Mouse (Mus musculus) ES-E14 (cell line): ENCODE results near the gene Cend1. TPM values are rescaled to one million over a fixed set of nuclear protein-coding genes. Genes with fewer than 3 reads are reported as not detected.

Source experiments
- DNase-seq: peaks from one replicate; pipeline ENCODE4 v3.0.0-alpha.2; 2013; ENCODE audit warnings: low read depth, low spot score
- H3K27ac ChIP-seq: 2 replicates; pipeline ENCODE4 v1.5.1; 2012; ENCODE audit warnings: low read depth, mild to moderate bottlenecking, low read length, moderate library complexity, mixed read lengths; ENCODE audit not compliant: poor library complexity, insufficient read depth, severe bottlenecking
- H3K36me3 ChIP-seq: 2 replicates; pipeline ENCODE4 v1.6.1; 2012; ENCODE audit warnings: mild to moderate bottlenecking, low read length, moderate library complexity, mixed read lengths; ENCODE audit not compliant: control insufficient read depth, poor library complexity, insufficient read depth, severe bottlenecking
- H3K4me1 ChIP-seq, 2 experiments: fragments of 150-350 bp in 1 of 2; sonication (generic) in 1 of 2; 2 replicates each; pipeline ENCODE4 v1.6.1; 2012; ENCODE audit warnings: low read length in 2 of 2, mild to moderate bottlenecking in 1 of 2, mixed read lengths in 1 of 2; ENCODE audit not compliant: control insufficient read depth in 2 of 2, insufficient read depth in 2 of 2, poor library complexity in 1 of 2
- H3K4me3 ChIP-seq, 2 experiments: fragments of 150-350 bp in 1 of 2; sonication (generic) in 1 of 2; 2 replicates each; pipeline ENCODE4 v1.5.1; 2012; ENCODE audit warnings: low read length in 2 of 2, low read depth in 1 of 2, mild to moderate bottlenecking in 1 of 2, mixed read lengths in 1 of 2; ENCODE audit not compliant: insufficient read depth in 1 of 2, poor library complexity in 1 of 2, severe bottlenecking in 1 of 2
- H3K9ac ChIP-seq: 2 replicates; pipeline ENCODE4 v1.6.1; 2012; ENCODE audit warnings: low read depth, mild to moderate bottlenecking, low read length, mixed read lengths; ENCODE audit not compliant: poor library complexity, insufficient read depth, severe bottlenecking
- H3K9me3 ChIP-seq: fragments of 150-350 bp; sonication (generic); 2 replicates; pipeline ENCODE4 v1.6.1; 2012; ENCODE audit warnings: low read depth, mild to moderate bottlenecking, low read length; ENCODE audit not compliant: control insufficient read depth, insufficient read depth
- CHD2 ChIP-seq: IDR thresholded peaks from 2 replicates; pipeline ENCODE4 v1.6.1; 2014; ENCODE audit warnings: mild to moderate bottlenecking, low read depth, low read length, inconsistent platforms
- HCFC1 ChIP-seq: IDR thresholded peaks from 2 replicates; pipeline ENCODE4 v1.6.1; 2012; ENCODE audit warnings: low read length, inconsistent platforms, borderline replicate concordance; ENCODE audit not compliant: insufficient read depth
- MAFK ChIP-seq: IDR thresholded peaks from 2 replicates; pipeline ENCODE4 v1.6.1; 2014; ENCODE audit warnings: mild to moderate bottlenecking, low read depth, low read length, inconsistent platforms; ENCODE audit not compliant: insufficient read depth
- ZC3H11A ChIP-seq: IDR thresholded peaks from 2 replicates; pipeline ENCODE4 v1.6.1; 2012; ENCODE audit warnings: low read depth, mild to moderate bottlenecking, inconsistent platforms, low read length, borderline replicate concordance
- ZNF384 ChIP-seq: IDR thresholded peaks from 2 replicates; pipeline ENCODE4 v1.6.1; 2012; ENCODE audit warnings: low read depth, low read length, inconsistent platforms
- in situ Hi-C, 2 experiments: fragments of 600-800 bp; cut with MboI; formaldehyde crosslinking; loops; one replicate each; pipeline ENCODE4 v1.15.1; 2025; ENCODE audit warnings: low sequenced_read_pairs in 2 of 2, inconsistent platforms in 1 of 2; ENCODE audit not compliant: unreplicated experiment in 2 of 2
- total RNA-seq: library from RNA; depleted of rRNA; stranded (reverse); fragments of 300-350 nt; gene quantifications from 2 replicates; pipeline ENCODE4 v1.2.3, GENCODE M21; 2012

Cend1 gene
- total RNA-seq, 1 experiment: 2.7 TPM

- Histone ChIP-seq H3K27ac (no peak overlapping the region), H3K4me3 (peak overlapping the region in 1 of 2 experiments; percentile 80; a peak in 1 of 4 replicates), H3K36me3 (peaks cover 50% of the 10 kb centered on the region), H3K4me1 (peaks cover 4 to 27% of the 10 kb centered on the region in 2 experiments; a peak in 3 of 4 replicates), H3K9ac (peak overlapping the region; percentile 81; the same call in 1 of the 2 replicates), H3K9me3 (no peaks in the 10 kb centered on the region)
- no peak for DNase-seq
- in situ Hi-C loops: no loop called here
- no peak for TF ChIP-seq MAFK
- no peak for TF ChIP-seq HCFC1
- no peak for TF ChIP-seq CHD2
- no peak for TF ChIP-seq ZNF384
- no peak for TF ChIP-seq ZC3H11A
Observed at GRCm38 (mm10) chr7:141436523-141436892, 7.2 kb upstream of the Cend1 start.

- H3K9me3 ChIP-seq: no peaks in the 10 kb centered on the region
- no peak for DNase-seq
- H3K4me3 ChIP-seq: no peak overlapping the region
- TF ChIP-seq ZNF384 (no peak), CHD2 (no peak), ZC3H11A (no peak), MAFK (no peak), HCFC1 (no peak)
- in situ Hi-C loops: no loop called here
- no peak overlapping the region for H3K27ac ChIP-seq
- H3K9ac ChIP-seq: no peak overlapping the region
- peaks cover 4 to 26% of the 10 kb centered on the region in 2 experiments; a peak in 3 of 4 replicates for H3K4me1 ChIP-seq
- peaks cover 48% of the 10 kb centered on the region for H3K36me3 ChIP-seq
Observed at GRCm38 (mm10) chr7:141435856-141436522, 6.7 kb upstream of the Cend1 start.

DNA sequence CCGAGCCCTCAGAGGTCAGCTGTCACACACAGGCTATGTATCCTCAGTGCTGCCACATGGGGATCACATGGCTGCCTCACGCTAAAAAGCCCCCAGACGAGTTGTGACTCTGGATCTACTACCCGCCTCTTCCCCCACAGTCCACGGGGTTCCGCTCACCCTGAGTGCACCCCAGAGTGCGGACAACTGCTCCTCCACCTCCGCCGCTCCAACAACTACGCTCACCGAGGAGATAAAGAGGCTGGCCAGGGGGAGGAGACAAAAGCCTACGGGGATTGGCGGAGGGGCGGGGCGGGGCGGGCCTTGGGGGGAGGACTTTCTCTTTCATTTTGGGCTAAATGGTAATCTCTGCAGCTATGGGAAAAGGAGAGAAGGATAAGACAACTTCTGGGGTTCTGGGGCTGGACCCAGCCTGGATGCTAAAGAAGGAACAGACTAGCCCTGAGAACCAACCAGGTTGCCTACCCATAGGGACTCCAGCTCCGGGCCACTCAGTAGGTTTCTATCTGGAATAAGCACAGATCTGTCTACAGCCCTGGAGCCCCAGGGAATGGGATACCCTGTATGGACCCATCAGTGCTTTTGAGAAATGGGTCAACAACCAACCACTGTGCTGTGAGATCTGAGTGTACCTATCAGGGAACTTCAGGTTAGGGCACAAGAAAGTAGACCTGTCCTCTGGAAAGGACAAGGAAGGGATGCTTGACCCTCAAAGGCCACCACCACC is 6.0 kb upstream of the Cend1 start:
- peaks cover 4 to 24% of the 10 kb centered on the region in 2 experiments; a peak in 3 of 4 replicates for H3K4me1 ChIP-seq
- H3K9me3 ChIP-seq: no peaks in the 10 kb centered on the region
- no peak overlapping the region for H3K27ac ChIP-seq
- H3K36me3 ChIP-seq: peaks cover 42% of the 10 kb centered on the region
- peak overlapping the region; percentile 58 to 63 for H3K4me3 ChIP-seq
- TF ChIP-seq HCFC1 (no peak), ZC3H11A (no peak), ZNF384 (no peak), CHD2 (no peak), MAFK (no peak)
- no peak for DNase-seq
- H3K9ac ChIP-seq: peak overlapping the region; percentile 57
- in situ Hi-C loops: no loop called here

DNA sequence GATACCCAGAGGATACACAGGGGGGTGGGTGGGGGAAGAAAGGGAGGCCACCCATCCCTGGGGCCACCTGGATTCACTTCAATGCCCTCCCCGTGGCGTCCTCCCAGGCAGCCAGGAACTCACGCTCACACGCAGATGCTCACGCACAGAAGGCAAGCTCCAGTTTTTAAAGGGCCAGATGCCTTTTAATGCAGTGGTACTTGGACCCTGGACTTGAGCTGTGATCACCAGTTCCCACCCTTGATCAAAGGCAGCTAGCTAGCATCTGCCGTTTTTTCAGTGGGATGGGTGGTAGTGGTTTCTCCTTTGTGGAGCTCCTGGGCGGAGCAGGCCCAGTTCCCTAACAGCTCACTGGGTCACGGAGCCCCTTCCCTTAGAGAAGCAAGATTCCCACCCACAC is 5.2 kb upstream of the Cend1 start:
- H3K36me3 ChIP-seq: peaks cover 35% of the 10 kb centered on the region
- no peaks in the 10 kb centered on the region for H3K9me3 ChIP-seq
- peak overlapping the region; percentile 58 to 63; a peak in 3 of 4 replicates for H3K4me3 ChIP-seq
- H3K4me1 ChIP-seq: peaks cover 4 to 26% of the 10 kb centered on the region in 2 experiments; a peak in 3 of 4 replicates
- TF ChIP-seq HCFC1 (no peak), CHD2 (no peak), MAFK (no peak), ZNF384 (no peak), ZC3H11A (no peak)
- DNase-seq: no peak
- in situ Hi-C loops: no loop called here
- H3K27ac ChIP-seq: no peak overlapping the region
- peak overlapping the region; percentile 57 for H3K9ac ChIP-seq
